8 mouse cellular contexts compared by ENCODE assay signal in the genomic region with DNA sequence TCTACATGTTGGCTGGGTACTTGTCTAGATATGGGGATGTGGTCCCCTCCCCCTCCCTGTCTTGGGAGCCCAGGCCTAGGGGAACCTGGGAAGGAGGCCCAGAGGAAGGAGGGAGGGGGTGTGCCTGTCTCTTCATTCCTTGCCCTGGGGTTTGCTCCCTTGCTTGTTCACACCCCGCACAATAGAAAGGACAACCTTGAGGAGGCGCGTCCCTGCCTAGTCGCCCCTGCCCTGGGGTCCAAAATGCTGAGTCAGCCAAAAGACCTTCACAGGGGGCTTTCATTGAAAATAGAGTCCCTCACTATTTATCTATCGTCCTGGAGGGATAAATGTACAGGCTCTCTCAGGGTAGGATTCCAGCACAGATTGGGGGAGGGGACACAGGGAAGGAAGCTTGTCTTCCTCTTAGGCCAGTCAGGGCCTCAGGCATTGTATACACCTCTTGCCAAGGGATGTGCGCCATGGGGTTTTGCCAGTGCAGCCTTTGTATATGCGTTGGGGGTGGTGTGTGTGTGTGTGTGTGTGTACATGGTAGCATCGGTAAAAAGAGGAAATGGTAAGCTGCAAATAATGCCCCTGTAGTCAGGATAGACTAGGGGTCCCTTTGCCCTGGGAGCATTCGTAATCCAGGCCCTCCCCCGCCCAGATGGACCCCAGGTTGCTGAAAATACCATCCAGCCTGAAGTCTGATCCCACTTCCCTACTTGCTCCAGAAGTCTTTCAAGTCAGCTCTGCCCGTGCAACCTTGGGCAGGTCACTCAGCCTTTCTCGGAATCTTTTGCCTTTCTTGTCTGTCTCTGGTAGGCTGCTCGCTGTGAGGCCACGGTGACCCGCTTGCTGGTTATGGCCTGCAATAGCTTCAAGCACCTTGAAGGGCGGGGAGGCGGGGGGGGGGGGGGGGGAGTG. TPM values are rescaled to one million over a fixed set of nuclear protein-coding genes. Genes with fewer than 3 reads are reported as not detected.
DNase-seq lines count a peak whose midpoint lies in the region; ATAC-seq and TF ChIP-seq lines count a peak whose summit lies in the region.

No protein-coding gene starts in this region.

- H3K9me3 ChIP-seq in heart, embryonic 10.5 days: no peaks in the 10 kb centered on the region
- H3K9me3 ChIP-seq in ES-Bruce4 (replicated peaks; ENCODE audit: control insufficient read depth, insufficient read depth, low read length, poor library complexity, severe bottlenecking): no peaks in the 10 kb centered on the region
- no peaks in the 10 kb centered on the region for H3K9me3 ChIP-seq in heart, embryonic 15.5 days (replicated peaks)
- H3K9me3 ChIP-seq in liver, embryonic 15.5 days (replicated peaks): no peaks in the 10 kb centered on the region
- H3K9me3 ChIP-seq in stomach, postnatal 0 days (ENCODE audit: control insufficient read depth, low read length): no peaks in the 10 kb centered on the region

- TF ChIP-seq EP300 in ES-Bruce4 (IDR thresholded peaks at IDR 0.05; ENCODE audit: insufficient read depth, low read depth, low read length): peak; percentile 95
- no peak for TF ChIP-seq EP300 in stomach, postnatal 0 days (optimal IDR thresholded peaks at IDR 0.05)

- peak overlapping the region; percentile 41 for H3K4me3 ChIP-seq in heart, embryonic 10.5 days
- H3K4me3 ChIP-seq in ES-Bruce4 (ENCODE audit: low read depth, low read length): peak overlapping the region; percentile 26
- no peak overlapping the region for H3K4me3 ChIP-seq in heart, embryonic 15.5 days
- H3K4me3 ChIP-seq in liver, embryonic 15.5 days (replicated peaks): no peak overlapping the region
- H3K4me3 ChIP-seq in stomach, postnatal 0 days (ENCODE audit: low read depth, low read length): no peak overlapping the region

- no peak for TF ChIP-seq POLR2A in ES-Bruce4 (IDR thresholded peaks at IDR 0.05; ENCODE audit: insufficient read depth, low read length)

- TF ChIP-seq CTCF in ES-Bruce4 (IDR thresholded peaks at IDR 0.05; ENCODE audit: low read depth, low read length): no peak
- TF ChIP-seq CTCF in stomach, postnatal 0 days (IDR thresholded peaks at IDR 0.05; ENCODE audit: low read depth): no peak

- 13% methylated on average over 17 of the region's 17 CpGs for WGBS in heart, embryonic 10.5 days
- 22% methylated on average over 17 of the region's 17 CpGs for WGBS in heart, embryonic 15.5 days
- 28% methylated on average over 17 of the region's 17 CpGs for WGBS in liver, embryonic 15.5 days (ENCODE audit: insufficient replicate concordance)
- WGBS in stomach, postnatal 0 days: 19% methylated on average over 17 of the region's 17 CpGs

- peak overlapping the region; percentile 36 for H3K9ac ChIP-seq in ES-Bruce4 (ENCODE audit: low read depth, poor library complexity, severe bottlenecking)
- H3K9ac ChIP-seq in heart, embryonic 15.5 days: peak overlapping the region; percentile 19; the same call in 1 of the 2 replicates
- no peak overlapping the region for H3K9ac ChIP-seq in liver, embryonic 15.5 days
- peak overlapping the region; percentile 41 for H3K9ac ChIP-seq in stomach, postnatal 0 days (ENCODE audit: low read length)

- H3K4me2 ChIP-seq in heart, embryonic 15.5 days: peak overlapping the region; percentile 48
- H3K4me2 ChIP-seq in liver, embryonic 15.5 days: peak overlapping the region; percentile 41
- H3K4me2 ChIP-seq in stomach, postnatal 0 days (replicated peaks; ENCODE audit: low read depth): peak overlapping the region; percentile 41

- no peak for ATAC-seq in heart, embryonic 15.5 days (replicated peaks; ENCODE audit: insufficient number of reproducible peaks, insufficient read depth, low FRiP score, low read depth)
- ATAC-seq in liver, embryonic 15.5 days (ENCODE audit: insufficient read depth): no peak
- ATAC-seq in stomach, postnatal 0 days (ENCODE audit: low FRiP score, low TSS enrichment): no peak

- DNase-seq in heart, embryonic 10.5 days (ENCODE audit: low spot score): no peak
- no peak for DNase-seq in heart, adult 8-10 months (ENCODE audit: low spot score)
- DNase-seq in stomach, postnatal 0 days (ENCODE audit: low spot score): no peak
- no peak for DNase-seq in adrenal gland, adult 18-20 months (ENCODE audit: low spot score in 2 of 2)
- no peak for DNase-seq in gastrocnemius, postnatal 4 days (ENCODE audit: low spot score in 2 of 2)

- peaks cover 44% of the 10 kb centered on the region for H3K36me3 ChIP-seq in heart, embryonic 10.5 days
- 0 out of 2 replicates have a peak, but pooled peaks cover 3% of the 10 kb centered on the region for H3K36me3 ChIP-seq in ES-Bruce4 (ENCODE audit: control insufficient read depth, insufficient read depth, low read length, poor library complexity, severe bottlenecking)
- peaks cover 16% of the 10 kb centered on the region for H3K36me3 ChIP-seq in heart, embryonic 15.5 days
- H3K36me3 ChIP-seq in liver, embryonic 15.5 days (replicated peaks): no peaks in the 10 kb centered on the region
- H3K36me3 ChIP-seq in stomach, postnatal 0 days (ENCODE audit: control insufficient read depth, insufficient read depth, low read length): no peaks in the 10 kb centered on the region

- H3K4me1 ChIP-seq in heart, embryonic 10.5 days: peaks cover 78% of the 10 kb centered on the region
- H3K4me1 ChIP-seq in ES-Bruce4 (ENCODE audit: control insufficient read depth, insufficient read depth, low read length): peaks cover 4% of the 10 kb centered on the region
- H3K4me1 ChIP-seq in heart, embryonic 15.5 days (replicated peaks): peaks cover 82% of the 10 kb centered on the region
- H3K4me1 ChIP-seq in liver, embryonic 15.5 days (replicated peaks): peaks cover 76% of the 10 kb centered on the region
- H3K4me1 ChIP-seq in stomach, postnatal 0 days (replicated peaks; ENCODE audit: control insufficient read depth, insufficient read depth): peaks cover 27% of the 10 kb centered on the region; the same call in 1 of the 2 replicates

- peak overlapping the region; percentile 71 for H3K27ac ChIP-seq in heart, embryonic 10.5 days
- H3K27ac ChIP-seq in ES-Bruce4 (ENCODE audit: insufficient read depth, low read length): peak overlapping the region; percentile 93
- peak overlapping the region; percentile 88 for H3K27ac ChIP-seq in heart, embryonic 15.5 days
- H3K27ac ChIP-seq in liver, embryonic 15.5 days (replicated peaks): peak overlapping the region; percentile 62; the same call in 1 of the 2 replicates
- peak overlapping the region; percentile 83 for H3K27ac ChIP-seq in stomach, postnatal 0 days (replicated peaks)

- H3K27me3 ChIP-seq in heart, embryonic 10.5 days (ENCODE audit: insufficient read depth, poor library complexity, severe bottlenecking): no peaks in the 10 kb centered on the region
- H3K27me3 ChIP-seq in ES-Bruce4 (ENCODE audit: control insufficient read depth, insufficient read depth, low read length, poor library complexity, severe bottlenecking): no peaks in the 10 kb centered on the region
- H3K27me3 ChIP-seq in heart, embryonic 15.5 days: no peaks in the 10 kb centered on the region
- H3K27me3 ChIP-seq in liver, embryonic 15.5 days: peaks cover 9% of the 10 kb centered on the region
- H3K27me3 ChIP-seq in stomach, postnatal 0 days (ENCODE audit: control insufficient read depth, insufficient read depth, low read length): no peaks in the 10 kb centered on the region

RNA-seq across cellular contexts. Expression of gene Rara, which starts 27.4 kb away (rescaled TPM):
- 30.4 and 36.9 TPM in 2 replicates for polyA plus RNA-seq in heart, embryonic 10.5 days (2016; fragmentation: Nextera tagmentation; extraction: Ambion mirVana)
- 10 to 100 TPM; 10.8 to 13.5 (median 11.9) TPM for total RNA-seq in heart, adult 8-10 months (2022)
- polyA plus RNA-seq in ES-Bruce4 (2011; ENCODE audit: insufficient read depth, insufficient read length, low read depth, missing spikeins): 23.7 and 26.3 TPM in 2 replicates
- polyA plus RNA-seq in heart, embryonic 15.5 days (2015; fragmentation: Nextera tagmentation; extraction: Ambion mirVana): 26.2 and 31.0 TPM in 2 replicates
- 4.4 and 4.5 TPM in 2 replicates for polyA plus RNA-seq in liver, embryonic 15.5 days (2015; fragmentation: Nextera tagmentation; extraction: Ambion mirVana)
- polyA plus RNA-seq in stomach, postnatal 0 days (2015; fragmentation: Nextera tagmentation; extraction: Ambion mirVana): 20.1 and 25.9 TPM in 2 replicates
- 10 to 100 TPM; 16.2 to 16.7 TPM for total RNA-seq in adrenal gland, adult 18-20 months (2021)
- total RNA-seq in gastrocnemius, postnatal 4 days (2021): 10 to 100 TPM; 44.6 to 45.9 TPM

RNA-seq across cellular contexts. Expression of gene Gjd3, which starts 27.8 kb away (rescaled TPM):
- polyA plus RNA-seq in heart, embryonic 10.5 days (2016; fragmentation: Nextera tagmentation; extraction: Ambion mirVana): 1.0 and 1.1 TPM in 2 replicates
- total RNA-seq in heart, adult 8-10 months (2022): under 1 TPM in 1 of 4 experiments, not detected in 3; 0.44 TPM
- not detected in 2 replicates for polyA plus RNA-seq in ES-Bruce4 (2011; ENCODE audit: insufficient read depth, insufficient read length, low read depth, missing spikeins)
- polyA plus RNA-seq in heart, embryonic 15.5 days (2015; fragmentation: Nextera tagmentation; extraction: Ambion mirVana): 3.6 and 4.4 TPM in 2 replicates
- not detected in 2 replicates for polyA plus RNA-seq in liver, embryonic 15.5 days (2015; fragmentation: Nextera tagmentation; extraction: Ambion mirVana)
- polyA plus RNA-seq in stomach, postnatal 0 days (2015; fragmentation: Nextera tagmentation; extraction: Ambion mirVana): 1.9 and 2.1 TPM in 2 replicates
- total RNA-seq in adrenal gland, adult 18-20 months (2021): not detected
- total RNA-seq in gastrocnemius, postnatal 4 days (2021): under 1 TPM in 1 of 2 experiments, not detected in 1; 0.69 TPM

RNA-seq across cellular contexts. Expression of gene Cdc6, which starts 47.5 kb away (rescaled TPM):
- 39.3 and 47.7 TPM in 2 replicates for polyA plus RNA-seq in heart, embryonic 10.5 days (2016; fragmentation: Nextera tagmentation; extraction: Ambion mirVana)
- under 1 TPM; 0.16 to 0.49 (median 0.25) TPM for total RNA-seq in heart, adult 8-10 months (2022)
- polyA plus RNA-seq in ES-Bruce4 (2011; ENCODE audit: insufficient read depth, insufficient read length, low read depth, missing spikeins): 54.3 and 55.8 TPM in 2 replicates
- 14.2 and 20.4 TPM in 2 replicates for polyA plus RNA-seq in heart, embryonic 15.5 days (2015; fragmentation: Nextera tagmentation; extraction: Ambion mirVana)
- 54.6 and 58.0 TPM in 2 replicates for polyA plus RNA-seq in liver, embryonic 15.5 days (2015; fragmentation: Nextera tagmentation; extraction: Ambion mirVana)
- 6.6 and 7.0 TPM in 2 replicates for polyA plus RNA-seq in stomach, postnatal 0 days (2015; fragmentation: Nextera tagmentation; extraction: Ambion mirVana)
- under 1 TPM; 0.32 to 0.43 TPM for total RNA-seq in adrenal gland, adult 18-20 months (2021)
- 1 to 10 TPM; 6.8 to 7.5 TPM for total RNA-seq in gastrocnemius, postnatal 4 days (2021)

Comparison
In these comparisons a context has a peak if more than half of its experiments do, and no peak if none do; other contexts are left out.
1. H3K4me3 ChIP-seq: peak in heart, embryonic 10.5 days (single experiment) and ES-Bruce4 (single experiment); none in heart, embryonic 15.5 days (single experiment), liver, embryonic 15.5 days (single experiment) and stomach, postnatal 0 days (single experiment).
2. Peak in every context shown above with its lines, with median percentiles within 50 percentile points of each other: H3K27ac ChIP-seq and H3K4me2 ChIP-seq.